Mouse (Mus musculus) limb, embryonic 13.5 days (tissue): Measurements from ENCODE around the gene Plekhf1. TPM values are rescaled to one million over a fixed set of nuclear protein-coding genes. Genes with fewer than 3 reads are reported as not detected.

Experiments
- ATAC-seq: fragments of 200-750 bp; cut with Nextera tagmentation; 2 replicates; pipeline ENCODE4 v1.8.0; 2017; ENCODE audit warnings: low read depth, moderate number of reproducible peaks, moderate TSS enrichment; ENCODE audit not compliant: low FRiP score
- H3K27ac ChIP-seq: fragments of 300-500 bp; sonication (generic); 2 replicates; pipeline ENCODE4 v1.5.1; 2015; ENCODE audit warnings: inconsistent platforms, mild to moderate bottlenecking, moderate library complexity
- H3K27me3 ChIP-seq: fragments of 300-500 bp; sonication (generic); 2 replicates; pipeline ENCODE4 v1.6.1; 2015; ENCODE audit warnings: mild to moderate bottlenecking, inconsistent platforms
- H3K36me3 ChIP-seq: fragments of 300-500 bp; sonication (generic); 2 replicates; pipeline ENCODE4 v1.6.1; 2015; ENCODE audit warnings: inconsistent platforms, mild to moderate bottlenecking, moderate library complexity
- H3K4me1 ChIP-seq: fragments of 300-500 bp; sonication (generic); 2 replicates; pipeline ENCODE4 v1.6.1; 2015; ENCODE audit warnings: inconsistent platforms
- H3K4me2 ChIP-seq: fragments of 300-500 bp; sonication (generic); replicated peaks from 2 replicates; pipeline ENCODE4 v1.6.1; 2015; ENCODE audit warnings: inconsistent platforms, mild to moderate bottlenecking, moderate library complexity
- H3K4me3 ChIP-seq: fragments of 300-500 bp; sonication (generic); 2 replicates; pipeline ENCODE4 v1.5.1; 2015; ENCODE audit warnings: moderate library complexity, mild to moderate bottlenecking, inconsistent platforms
- H3K9ac ChIP-seq: fragments of 300-500 bp; sonication (generic); 2 replicates; pipeline ENCODE4 v1.6.1; 2015; ENCODE audit warnings: mild to moderate bottlenecking, inconsistent platforms
- H3K9me3 ChIP-seq: fragments of 300-500 bp; sonication (generic); 2 replicates; pipeline ENCODE4 v1.6.1; 2016; ENCODE audit warnings: inconsistent platforms
- WGBS: fragments of 180-500 bp; shearing (Covaris S2); methylation state at CpG from one replicate; pipeline ENCODE4 v1.1.7; 2015; 5-methylcytosine and 5-hydroxymethylcytosine counted together
- polyA plus RNA-seq: library from polyadenylated mRNA; unstranded; fragments of >200 nt; fragmentation: Nextera tagmentation; extraction: Ambion mirVana; gene quantifications from 2 replicates; pipeline ENCODE4 v1.2.1, GENCODE M21; 2015

Plekhf1 gene
- polyA plus RNA-seq, 1 experiment from 2014 or later = 3.7 TPM

DNA sequence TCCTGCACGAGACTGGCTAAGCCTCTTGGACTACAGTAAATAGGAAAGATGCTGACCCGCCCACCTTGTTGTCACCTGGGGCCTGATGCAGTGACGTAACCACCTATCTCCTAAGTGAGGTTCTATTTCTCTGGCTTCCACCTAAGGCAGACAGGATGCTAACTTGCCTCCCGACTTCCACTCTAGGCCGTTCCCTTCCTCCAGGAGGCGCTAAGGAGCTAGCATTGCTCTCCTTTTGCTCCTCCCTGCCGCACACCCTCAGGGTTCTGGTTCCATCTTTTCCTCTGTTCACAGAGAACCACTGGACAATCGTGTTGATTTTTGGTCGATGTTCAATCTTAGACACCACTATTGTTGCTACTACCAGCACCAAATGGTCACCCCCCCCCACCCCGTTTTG is 36.2 kb downstream of the Plekhf1 start:
- ATAC-seq = no peak
- H3K27me3 ChIP-seq = no peaks in the 10 kb centered on the region
- H3K4me2 ChIP-seq = no peak overlapping the region
- no peak overlapping the region for H3K4me3 ChIP-seq
- no peak overlapping the region for H3K9ac ChIP-seq
- 51% methylated on average over 10 of the region's 10 CpGs for WGBS
- no peaks in the 10 kb centered on the region for H3K9me3 ChIP-seq
- H3K27ac ChIP-seq = no peak overlapping the region
- peaks cover 40% of the 10 kb centered on the region for H3K36me3 ChIP-seq
- H3K4me1 ChIP-seq = no peaks in the 10 kb centered on the region

DNA sequence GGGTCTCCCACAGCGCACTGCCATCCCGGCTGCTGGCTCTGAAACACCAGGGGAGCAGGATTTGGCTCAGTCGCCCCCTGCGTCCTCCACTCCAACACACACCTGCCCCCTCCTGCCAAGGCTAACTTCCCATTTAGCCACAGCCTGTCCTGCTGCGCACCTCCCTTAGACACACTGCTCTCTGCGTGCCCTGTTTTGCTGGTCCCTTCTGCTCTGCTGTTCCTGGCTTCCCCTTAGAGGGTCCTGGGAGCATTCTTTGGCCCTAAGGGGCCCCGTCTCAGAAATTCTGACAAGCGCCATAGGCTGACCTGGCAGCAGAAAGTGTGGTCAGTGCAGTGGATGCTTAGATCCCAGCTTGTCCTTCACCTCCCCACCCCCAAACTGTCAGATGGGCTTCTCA is 36.7 kb downstream of the Plekhf1 start:
- no peak for ATAC-seq
- H3K4me2 ChIP-seq = no peak overlapping the region
- H3K27me3 ChIP-seq = no peaks in the 10 kb centered on the region
- no peak overlapping the region for H3K4me3 ChIP-seq
- peaks cover 38% of the 10 kb centered on the region for H3K36me3 ChIP-seq
- no peak overlapping the region for H3K27ac ChIP-seq
- H3K4me1 ChIP-seq = no peaks in the 10 kb centered on the region
- 82% methylated on average over 8 of the region's 8 CpGs for WGBS
- H3K9ac ChIP-seq = no peak overlapping the region
- no peaks in the 10 kb centered on the region for H3K9me3 ChIP-seq

DNA sequence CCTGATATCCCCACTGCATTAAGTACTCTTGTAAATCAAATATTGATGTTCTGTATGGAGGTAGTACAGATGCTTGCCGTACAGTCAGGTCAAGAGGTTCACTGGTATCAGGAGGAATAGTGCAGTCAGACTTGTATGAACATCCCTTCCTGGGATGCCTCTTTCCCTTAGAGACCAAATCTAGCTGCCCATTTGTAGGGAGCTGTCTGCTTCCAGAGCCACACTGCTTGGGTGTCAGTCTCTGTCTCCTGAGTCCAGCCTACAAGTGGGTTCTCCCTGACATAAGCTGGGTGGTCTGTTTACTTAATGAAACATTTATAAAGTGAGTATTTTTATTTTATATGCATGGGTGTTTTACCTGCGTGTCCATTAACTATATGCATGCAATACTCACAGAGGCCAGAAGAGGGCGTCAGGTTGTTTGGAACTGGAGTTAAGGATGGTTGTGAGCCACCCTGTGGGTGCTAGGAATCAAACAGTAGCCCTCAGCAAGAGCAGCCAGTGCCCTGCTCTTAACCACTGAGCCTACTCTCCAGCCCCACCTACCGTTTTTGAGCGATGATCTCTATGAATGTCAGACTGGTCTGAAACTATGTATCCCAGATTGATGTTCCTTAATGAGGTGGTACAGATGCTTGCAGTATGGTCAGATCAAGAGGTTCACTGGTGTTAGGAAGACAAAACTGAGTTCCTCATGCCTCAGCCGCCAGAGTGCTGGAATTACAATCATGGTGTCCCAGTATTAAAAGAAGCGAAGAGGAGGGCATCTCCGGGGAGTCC is 37.6 kb downstream of the Plekhf1 start:
- no peaks in the 10 kb centered on the region for H3K4me1 ChIP-seq
- no peak overlapping the region for H3K27ac ChIP-seq
- no peak overlapping the region for H3K9ac ChIP-seq
- 90% methylated on average over 8 of the region's 8 CpGs for WGBS
- no peak overlapping the region for H3K4me3 ChIP-seq
- no peak for ATAC-seq
- H3K9me3 ChIP-seq = no peaks in the 10 kb centered on the region
- H3K27me3 ChIP-seq = no peaks in the 10 kb centered on the region
- H3K36me3 ChIP-seq = peaks cover 34% of the 10 kb centered on the region
- H3K4me2 ChIP-seq = no peak overlapping the region

DNA sequence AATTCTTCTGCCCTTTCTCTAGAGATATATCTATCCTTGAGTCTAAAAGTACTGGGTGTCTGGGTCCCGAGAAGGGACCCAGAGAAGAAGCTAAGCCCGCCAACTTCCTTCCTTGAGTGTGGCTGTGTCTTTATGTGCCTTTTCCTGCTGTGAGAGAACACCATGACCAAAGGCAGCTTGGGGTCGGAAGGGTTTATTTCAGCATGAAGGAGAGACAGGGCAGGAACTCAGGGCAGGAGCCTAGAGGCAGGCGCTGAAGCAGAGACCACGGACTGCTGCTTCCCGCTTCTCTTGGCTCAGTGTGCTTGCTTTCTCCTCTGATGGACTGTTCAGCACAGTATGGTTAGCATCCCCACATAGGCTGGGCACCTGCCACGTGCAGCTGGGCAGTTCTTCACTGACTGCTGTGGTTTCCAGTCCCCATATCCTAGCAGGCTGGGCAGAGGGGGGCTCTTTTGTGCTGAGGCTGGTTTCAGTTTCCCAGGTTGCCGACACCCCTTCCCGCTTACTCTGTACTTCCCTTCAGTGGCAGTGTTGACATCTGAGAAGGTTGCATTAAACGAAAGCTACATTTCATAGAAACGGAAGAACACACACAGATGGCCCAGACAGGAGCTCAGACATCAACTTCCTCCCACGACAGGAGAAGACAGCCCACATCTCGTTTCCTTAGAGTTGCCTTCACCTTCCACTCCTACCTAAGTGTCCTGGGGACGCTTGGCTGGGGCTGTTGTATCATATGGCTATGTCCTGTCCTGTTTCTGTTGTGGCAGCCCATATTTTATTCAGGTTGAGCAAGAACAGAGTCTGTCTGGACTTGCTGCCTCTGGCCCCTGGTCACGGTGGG is 38.5 kb downstream of the Plekhf1 start:
- WGBS = 75% methylated on average over 15 of the region's 15 CpGs
- Histone ChIP-seq H3K9me3 (no peaks in the 10 kb centered on the region), H3K9ac (no peak overlapping the region), H3K4me3 (no peak overlapping the region), H3K4me1 (peaks cover 4% of the 10 kb centered on the region), H3K4me2 (no peak overlapping the region), H3K27ac (no peak overlapping the region), H3K36me3 (peaks cover 26% of the 10 kb centered on the region), H3K27me3 (no peaks in the 10 kb centered on the region)
- ATAC-seq = no peak

DNA sequence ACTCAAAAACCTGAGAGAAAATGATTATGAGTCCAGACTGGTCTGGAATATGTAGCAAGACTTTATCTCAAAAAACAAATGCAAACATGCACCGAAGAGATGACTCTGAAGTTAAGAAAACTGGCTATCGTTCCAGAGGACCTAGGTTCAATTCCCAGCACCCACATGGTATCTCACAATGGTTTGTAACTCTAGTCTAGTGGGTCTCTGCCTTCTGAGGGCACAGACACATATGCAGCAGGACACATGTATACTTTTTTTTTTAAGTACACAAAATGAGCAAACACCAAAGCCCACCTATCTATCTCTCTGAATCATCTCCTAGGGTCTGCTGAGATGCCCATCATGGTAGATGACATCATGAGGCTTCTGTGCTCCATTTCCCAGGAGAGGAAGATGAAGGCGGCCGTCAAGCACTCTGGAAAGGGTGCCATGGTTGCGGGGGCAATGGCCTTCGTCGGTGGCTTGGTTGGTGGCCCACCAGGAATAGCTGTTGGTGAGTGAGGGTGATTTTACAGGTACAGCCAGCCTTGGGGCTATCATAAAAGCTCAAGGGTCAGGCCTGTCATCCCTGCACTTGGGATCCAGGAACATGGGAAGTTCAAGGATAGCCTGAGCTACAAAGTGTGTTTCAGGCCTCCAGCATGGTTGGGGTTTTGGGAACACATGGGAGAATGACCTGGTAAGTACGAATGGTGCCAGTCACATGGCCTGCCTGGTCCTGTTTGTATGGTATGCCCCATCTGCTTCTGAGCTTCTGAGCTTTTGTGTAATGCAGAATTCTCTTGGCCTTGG is 39.3 kb downstream of the Plekhf1 start:
- Histone ChIP-seq H3K4me1 (peaks cover 9% of the 10 kb centered on the region), H3K36me3 (peaks cover 26% of the 10 kb centered on the region), H3K4me2 (no peak overlapping the region), H3K27me3 (no peaks in the 10 kb centered on the region), H3K27ac (no peak overlapping the region), H3K9ac (no peak overlapping the region), H3K9me3 (no peaks in the 10 kb centered on the region), H3K4me3 (no peak overlapping the region)
- no peak for ATAC-seq
- WGBS = 88% methylated on average over 8 of the region's 8 CpGs

DNA sequence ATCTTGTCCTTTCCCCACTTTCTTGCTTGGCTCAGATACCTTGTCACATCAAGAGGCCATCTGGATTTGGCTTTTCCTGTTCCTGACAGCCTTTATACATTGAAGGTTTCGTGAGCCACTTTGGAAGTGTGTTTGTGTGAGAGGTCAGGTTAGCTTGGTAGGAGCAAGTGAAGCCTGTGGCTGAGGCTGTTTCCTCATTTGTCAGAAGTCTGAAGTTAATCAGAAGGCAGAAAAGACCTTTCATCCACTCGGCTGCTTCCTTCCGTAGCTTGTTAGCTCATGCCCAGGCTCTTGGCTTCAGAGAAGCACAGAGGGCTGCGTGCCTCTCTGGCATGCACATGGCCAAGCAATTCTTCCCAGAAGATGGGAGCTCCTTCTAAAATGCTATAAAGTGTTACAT is 40.0 kb downstream of the Plekhf1 start:
- H3K4me3 ChIP-seq = no peak overlapping the region
- peaks cover 26% of the 10 kb centered on the region for H3K36me3 ChIP-seq
- H3K27me3 ChIP-seq = no peaks in the 10 kb centered on the region
- peaks cover 15% of the 10 kb centered on the region for H3K4me1 ChIP-seq
- H3K4me2 ChIP-seq = no peak overlapping the region
- H3K9me3 ChIP-seq = no peaks in the 10 kb centered on the region
- no peak overlapping the region for H3K9ac ChIP-seq
- WGBS = 69% methylated on average over 4 of the region's 4 CpGs
- no peak overlapping the region for H3K27ac ChIP-seq
- ATAC-seq = no peak

DNA sequence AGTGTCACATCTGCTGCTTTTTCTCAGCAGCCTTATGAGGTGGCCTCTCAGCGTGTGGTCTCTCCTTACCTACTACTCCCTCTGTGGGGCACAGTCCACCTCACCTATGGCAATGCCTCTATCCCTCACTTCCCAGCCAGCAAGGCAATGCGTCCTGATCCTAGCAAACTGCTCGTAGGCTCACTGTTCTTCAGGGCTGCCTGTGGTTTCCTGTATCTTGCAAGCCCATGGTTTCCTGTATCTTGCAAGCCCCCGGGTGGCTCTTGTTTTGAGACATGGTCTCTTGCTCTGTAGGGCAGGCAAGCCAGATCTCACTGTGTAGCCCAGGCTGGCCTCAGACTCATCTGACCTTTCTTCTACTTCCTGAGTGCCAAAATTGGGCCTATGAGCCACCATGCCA is 41.0 kb downstream of the Plekhf1 start:
- WGBS = 69% methylated on average over 4 of the region's 4 CpGs
- H3K4me2 ChIP-seq = no peak overlapping the region

DNA sequence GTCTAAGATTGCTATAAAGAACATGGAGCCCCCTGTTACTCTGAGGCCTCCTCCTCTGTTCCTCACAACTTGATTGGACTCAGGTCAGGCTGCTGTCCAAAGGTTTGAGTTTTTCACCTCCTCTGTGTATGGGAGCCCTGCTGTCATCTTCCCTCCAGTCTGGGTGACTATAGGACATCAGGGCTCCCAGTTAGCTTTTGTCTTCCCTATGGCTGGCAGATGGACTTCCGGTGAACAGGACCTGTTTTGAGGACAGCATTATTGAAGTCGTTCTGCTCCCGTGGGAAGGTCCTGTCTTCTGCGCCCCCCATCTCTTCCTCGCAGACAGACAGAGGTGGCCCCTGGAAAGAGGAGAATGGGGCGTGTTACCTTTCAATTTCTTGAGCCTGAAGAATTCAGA is 43.0 kb downstream of the Plekhf1 start:
- Histone ChIP-seq H3K27ac (no peak overlapping the region), H3K9me3 (no peaks in the 10 kb centered on the region), H3K4me1 (peaks cover 17% of the 10 kb centered on the region), H3K9ac (no peak overlapping the region), H3K27me3 (no peaks in the 10 kb centered on the region), H3K4me2 (peak overlapping the region; percentile 95), H3K4me3 (no peak overlapping the region), H3K36me3 (peaks cover 12% of the 10 kb centered on the region)
- ATAC-seq = no peak
- 89% methylated on average over 6 of the region's 6 CpGs for WGBS

More for the DNA sequence above, 41.0 kb downstream of the Plekhf1 start:
- Histone ChIP-seq H3K27ac (no peak overlapping the region), H3K9ac (no peak overlapping the region), H3K4me3 (no peak overlapping the region), H3K9me3 (no peaks in the 10 kb centered on the region), H3K36me3 (peaks cover 26% of the 10 kb centered on the region), H3K27me3 (no peaks in the 10 kb centered on the region), H3K4me1 (peaks cover 17% of the 10 kb centered on the region)
- ATAC-seq = no peak

DNA sequence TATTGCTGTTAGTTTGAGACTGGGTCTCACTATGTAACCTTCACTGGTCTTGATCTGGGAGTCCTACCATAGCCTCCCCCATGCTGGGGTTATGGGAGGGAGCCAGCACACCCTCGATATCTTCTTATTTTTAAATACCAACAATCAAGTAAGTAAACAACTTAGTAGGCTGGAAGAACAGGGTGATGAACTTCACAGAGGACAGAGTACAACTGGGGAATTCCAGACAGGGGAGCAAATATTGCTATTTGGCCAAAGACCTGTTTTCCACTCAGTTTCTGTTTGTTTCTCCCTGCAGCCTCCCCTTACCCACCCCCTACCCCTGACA is 43.4 kb downstream of the Plekhf1 start:
- Histone ChIP-seq H3K27me3 (no peaks in the 10 kb centered on the region), H3K9me3 (no peaks in the 10 kb centered on the region), H3K27ac (no peak overlapping the region), H3K4me1 (peaks cover 17% of the 10 kb centered on the region), H3K4me2 (peak overlapping the region; percentile 95), H3K4me3 (peak overlapping the region; percentile 68), H3K9ac (peak overlapping the region; percentile 82), H3K36me3 (peaks cover 8% of the 10 kb centered on the region; the same call in 1 of the 2 replicates)
- 78% methylated on average over 1 of the region's 1 CpGs for WGBS
- no peak for ATAC-seq

DNA sequence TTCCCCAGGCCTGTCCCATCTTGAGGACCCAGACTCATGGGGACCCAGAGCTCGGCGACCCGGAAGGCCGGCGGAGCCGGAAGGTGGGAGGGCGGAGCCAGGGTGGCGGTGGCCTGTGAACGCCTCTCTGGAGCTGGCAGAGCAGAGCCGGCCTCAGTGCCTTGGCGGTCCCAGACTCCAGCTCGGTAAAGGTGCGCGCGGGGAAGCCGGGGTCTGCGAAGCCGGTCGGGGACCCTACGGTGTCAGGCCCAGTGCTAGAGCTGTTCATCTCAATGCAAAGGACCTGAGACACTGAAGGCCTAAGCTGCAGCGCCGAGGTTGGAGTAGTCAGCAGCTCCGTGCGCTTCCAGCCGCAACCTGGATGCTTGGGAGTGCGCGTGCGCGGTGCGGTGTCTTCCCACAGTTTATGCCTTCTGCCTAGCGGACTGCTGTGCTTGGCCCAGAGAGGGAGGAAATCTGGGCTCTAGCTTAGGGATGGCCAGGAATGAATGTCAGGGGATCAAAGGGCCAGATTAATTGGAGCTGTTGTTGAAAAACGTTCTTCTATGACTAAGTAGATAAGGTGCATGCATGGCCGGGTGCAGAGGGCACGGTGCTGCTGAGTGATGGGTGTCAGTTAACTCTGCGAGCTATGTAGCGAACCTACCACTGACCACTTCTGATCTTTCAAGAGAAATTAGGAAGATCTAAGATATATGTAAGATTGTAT is 44.0 kb downstream of the Plekhf1 start:
- no peaks in the 10 kb centered on the region for H3K27me3 ChIP-seq
- H3K9ac ChIP-seq = peak overlapping the region; percentile 82
- peaks cover 3% of the 10 kb centered on the region; the same call in 1 of the 2 replicates for H3K36me3 ChIP-seq
- H3K27ac ChIP-seq = peak overlapping the region; percentile 81
- no peaks in the 10 kb centered on the region for H3K9me3 ChIP-seq
- 6% methylated on average over 36 of the region's 36 CpGs for WGBS
- peak overlapping the region; percentile 95 for H3K4me2 ChIP-seq
- ATAC-seq = peak; percentile 90
- peak overlapping the region; percentile 68 for H3K4me3 ChIP-seq
- H3K4me1 ChIP-seq = peaks cover 17% of the 10 kb centered on the region

DNA sequence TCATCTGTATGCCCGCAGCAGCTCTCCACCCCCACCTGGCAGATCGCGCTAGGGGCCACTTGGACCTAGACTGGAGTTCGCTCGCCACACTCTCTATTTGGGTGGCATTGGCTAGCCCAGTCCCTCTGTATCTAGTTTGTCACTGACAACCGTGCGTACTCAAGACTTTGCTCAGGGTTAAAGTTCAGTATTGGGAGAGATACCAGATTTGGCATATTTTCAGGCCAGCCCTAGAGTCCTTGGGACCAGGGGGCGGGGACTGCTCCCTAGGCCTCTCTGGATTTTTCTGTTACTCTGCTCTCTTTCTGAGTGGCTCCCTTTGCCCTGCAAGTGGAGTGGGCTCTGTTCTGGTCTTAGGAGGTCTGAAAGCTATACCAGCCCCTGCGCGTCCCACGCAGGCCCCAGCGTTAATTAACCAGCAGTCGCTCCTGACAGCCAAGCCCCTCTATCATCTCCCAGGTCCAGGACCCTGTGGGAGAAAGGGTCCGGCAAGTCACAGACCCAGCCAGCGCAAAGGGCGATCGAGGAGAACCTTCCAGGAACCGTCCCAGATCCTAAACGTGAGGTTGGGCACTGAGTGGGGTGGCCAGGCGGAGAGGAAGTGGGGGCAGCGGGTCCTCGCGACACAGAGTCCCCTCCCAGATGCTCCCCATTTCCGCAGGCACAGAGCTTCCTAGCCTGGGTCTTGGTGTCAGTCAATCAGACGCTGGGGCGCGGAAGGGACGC is 44.7 kb downstream of the Plekhf1 start, which contains the start of gene 1600014C10Rik:
TSS of gene 1600014C10Rik (plus strand) at position 256 of the 726 bp plus-strand sequence.
- Histone ChIP-seq H3K9ac (peak within 1 kb of the TSS; percentile 82), H3K27me3 (no peaks in the 10 kb centered on the region), H3K4me2 (peak within 1 kb of the TSS; percentile 95), H3K4me1 (peaks cover 17% of the 10 kb centered on the region), H3K27ac (peak within 1 kb of the TSS; percentile 81), H3K36me3 (no peaks in the 10 kb centered on the region), H3K4me3 (peak within 1 kb of the TSS; percentile 68), H3K9me3 (no peaks in the 10 kb centered on the region)
- WGBS = 4% methylated on average over 28 of the region's 28 CpGs
- ATAC-seq = peak; percentile 57
